Comparison of ENCODE assay signal across 8 mouse cellular contexts in genomic region chr1:133422615-133423161, GRCm38 (mm10). TPM values are rescaled to one million over a fixed set of nuclear protein-coding genes. Genes with fewer than 3 reads are reported as not detected.
DNase-seq lines count a peak whose midpoint lies in the region; ATAC-seq and TF ChIP-seq lines count a peak whose summit lies in the region.

No protein-coding gene starts in this region.

- peak overlapping the region; percentile 84 for H3K4me3 ChIP-seq in intestine, postnatal 0 days (ENCODE audit: low read depth, low read length)
- peak overlapping the region; percentile 78 for H3K4me3 ChIP-seq in lung, embryonic 15.5 days
- H3K4me3 ChIP-seq in stomach, embryonic 14.5 days (ENCODE audit: low read depth, low read length): peak overlapping the region; percentile 76

- 0 out of 2 replicates have a peak, but pooled peaks have one; percentile 13 for TF ChIP-seq CTCF in intestine, postnatal 0 days (IDR thresholded peaks at IDR 0.05; ENCODE audit: low read depth)

- H3K4me2 ChIP-seq in intestine, postnatal 0 days (replicated peaks; ENCODE audit: low read depth): peak overlapping the region; percentile 79
- peak overlapping the region; percentile 99 for H3K4me2 ChIP-seq in lung, embryonic 15.5 days
- H3K4me2 ChIP-seq in stomach, embryonic 14.5 days (replicated peaks; ENCODE audit: low read depth, low read length): peak overlapping the region; percentile 92

- peak; percentile 36 to 59 for DNase-seq in urinary bladder, postnatal 4 days (ENCODE audit: low spot score in 2 of 2)
- no peak for DNase-seq in urinary bladder, adult 2 months (ENCODE audit: low spot score)
- peak; percentile 75 to 78 for DNase-seq in heart, adult 18-20 months
- no peak for DNase-seq in urinary bladder, postnatal 10 days (ENCODE audit: low spot score)
- DNase-seq in gastrocnemius, postnatal 10 days: no peak

- WGBS in intestine, postnatal 0 days: under 1% methylated on average over 29 of the region's 29 CpGs
- WGBS in lung, embryonic 15.5 days: under 1% methylated on average over 29 of the region's 29 CpGs
- under 1% methylated on average over 29 of the region's 29 CpGs for WGBS in stomach, embryonic 14.5 days

- H3K9ac ChIP-seq in intestine, postnatal 0 days (ENCODE audit: low read depth, low read length): peak overlapping the region; percentile 90
- H3K9ac ChIP-seq in lung, embryonic 15.5 days: peak overlapping the region; percentile 80
- peak overlapping the region; percentile 82 for H3K9ac ChIP-seq in stomach, embryonic 14.5 days (replicated peaks; ENCODE audit: low read depth, low read length)

- H3K27ac ChIP-seq in intestine, postnatal 0 days (ENCODE audit: low read depth, low read length): peak overlapping the region; percentile 96
- peak overlapping the region; percentile 85; the same call in 1 of the 2 replicates for H3K27ac ChIP-seq in lung, embryonic 15.5 days
- peak overlapping the region; percentile 90; the same call in 1 of the 2 replicates for H3K27ac ChIP-seq in stomach, embryonic 14.5 days (ENCODE audit: low read length)

- ATAC-seq in intestine, postnatal 0 days: no peak
- 0 out of 2 replicates have a peak, but pooled peaks have one; percentile 14 for ATAC-seq in lung, embryonic 15.5 days (ENCODE audit: borderline replicate concordance, extremely low read depth, low FRiP score, low TSS enrichment)
- no peak for ATAC-seq in stomach, embryonic 14.5 days (ENCODE audit: insufficient number of reproducible peaks, insufficient read depth, low FRiP score, low read depth)

- H3K36me3 ChIP-seq in intestine, postnatal 0 days (ENCODE audit: control insufficient read depth, insufficient read depth): no peaks in the 10 kb centered on the region
- no peaks in the 10 kb centered on the region for H3K36me3 ChIP-seq in lung, embryonic 15.5 days
- no peaks in the 10 kb centered on the region for H3K36me3 ChIP-seq in stomach, embryonic 14.5 days (ENCODE audit: control insufficient read depth, insufficient read depth, low read length)

- H3K27me3 ChIP-seq in intestine, postnatal 0 days (replicated peaks; ENCODE audit: control insufficient read depth, insufficient read depth, low read length): no peaks in the 10 kb centered on the region
- H3K27me3 ChIP-seq in lung, embryonic 15.5 days: no peaks in the 10 kb centered on the region
- H3K27me3 ChIP-seq in stomach, embryonic 14.5 days (ENCODE audit: control insufficient read depth, insufficient read depth, low read length): no peaks in the 10 kb centered on the region

- no peaks in the 10 kb centered on the region for H3K9me3 ChIP-seq in intestine, postnatal 0 days (ENCODE audit: control insufficient read depth)
- H3K9me3 ChIP-seq in lung, embryonic 15.5 days: no peaks in the 10 kb centered on the region
- H3K9me3 ChIP-seq in stomach, embryonic 14.5 days (ENCODE audit: control insufficient read depth, low read depth, low read length): no peaks in the 10 kb centered on the region

- peaks cover 15% of the 10 kb centered on the region for H3K4me1 ChIP-seq in intestine, postnatal 0 days (replicated peaks; ENCODE audit: control insufficient read depth, insufficient read depth, low read length)
- H3K4me1 ChIP-seq in lung, embryonic 15.5 days: peaks cover 45% of the 10 kb centered on the region
- peaks cover 32% of the 10 kb centered on the region for H3K4me1 ChIP-seq in stomach, embryonic 14.5 days (ENCODE audit: control insufficient read depth, insufficient read depth, low read length)

RNA-seq across cellular contexts. Expression of gene Sox13, which starts 1.5 kb away (rescaled TPM):
- polyA plus RNA-seq in urinary bladder, adult 2 months (2012; rRNA removed): 30.1 and 31.7 TPM in 2 replicates
- 10 to 100 TPM in 1 of 2 experiments, 1 to 10 TPM in 1; 9.8 to 10.8 TPM for total RNA-seq in heart, adult 18-20 months (2021)
- 12.3 and 12.6 TPM in 2 replicates for polyA plus RNA-seq in intestine, postnatal 0 days (2015; fragmentation: Nextera tagmentation; extraction: Ambion mirVana)
- polyA plus RNA-seq in lung, embryonic 15.5 days (2015; fragmentation: Nextera tagmentation; extraction: Ambion mirVana): 7.3 and 9.0 TPM in 2 replicates
- polyA plus RNA-seq in stomach, embryonic 14.5 days (2014; fragmentation: Nextera tagmentation; extraction: Ambion mirVana): 8.2 and 8.5 TPM in 2 replicates
- total RNA-seq in gastrocnemius, postnatal 10 days (2021): 10 to 100 TPM; 10.1 to 15.9 TPM

RNA-seq across cellular contexts. Expression of gene Etnk2, which starts 59.3 kb away (rescaled TPM):
- 1.2 and 1.8 TPM in 2 replicates for polyA plus RNA-seq in urinary bladder, adult 2 months (2012; rRNA removed)
- under 1 TPM; 0.21 to 0.52 TPM for total RNA-seq in heart, adult 18-20 months (2021)
- 6.0 and 6.2 TPM in 2 replicates for polyA plus RNA-seq in intestine, postnatal 0 days (2015; fragmentation: Nextera tagmentation; extraction: Ambion mirVana)
- 2.7 and 3.0 TPM in 2 replicates for polyA plus RNA-seq in lung, embryonic 15.5 days (2015; fragmentation: Nextera tagmentation; extraction: Ambion mirVana)
- polyA plus RNA-seq in stomach, embryonic 14.5 days (2014; fragmentation: Nextera tagmentation; extraction: Ambion mirVana): 4.9 and 5.6 TPM in 2 replicates
- total RNA-seq in gastrocnemius, postnatal 10 days (2021): under 1 TPM; 0.19 to 0.47 TPM

Comparison
In these comparisons a context has a peak if more than half of its experiments do, and no peak if none do; other contexts are left out.
1. DNase-seq: peak in urinary bladder, postnatal 4 days (2 of 2) and heart, adult 18-20 months (2 of 2); none in urinary bladder, adult 2 months (single experiment), urinary bladder, postnatal 10 days (single experiment) and gastrocnemius, postnatal 10 days (single experiment).
2. Peak in every context shown above with its lines, with median percentiles within 50 percentile points of each other: H3K27ac ChIP-seq, H3K4me2 ChIP-seq, H3K4me3 ChIP-seq and H3K9ac ChIP-seq.